In genomic region chr2:90490279-90491046, GRCm38 (mm10) we compare ENCODE assay signal across 9 mouse cellular contexts.
DNase-seq lines count a peak whose midpoint lies in the region; ATAC-seq and TF ChIP-seq lines count a peak whose summit lies in the region.
"Had no signal": no experiment of that assay in that cellular context is flagged by ENCODE, and none has a peak within 500 bp of the region (broad histone marks: within the 10 kb centered on the region; RNA-seq: fewer than 3 reads in every experiment).

No protein-coding gene starts in this region.

- no peak overlapping the region for H3K27ac ChIP-seq in forebrain, postnatal 0 days (ENCODE audit: low read depth, low read length)
- no peak overlapping the region for H3K27ac ChIP-seq in forebrain, embryonic 11.5 days (ENCODE audit: low read depth, low read length)
- H3K27ac ChIP-seq in midbrain, embryonic 14.5 days (replicated peaks; ENCODE audit: low read depth, low read length) = no peak overlapping the region

- H3K9me3 ChIP-seq in forebrain, postnatal 0 days (ENCODE audit: low read length) = no peaks in the 10 kb centered on the region
- H3K9me3 ChIP-seq in forebrain, embryonic 11.5 days (ENCODE audit: control insufficient read depth, low read length) = no peaks in the 10 kb centered on the region
- H3K9me3 ChIP-seq in midbrain, embryonic 14.5 days (ENCODE audit: control insufficient read depth, low read length) = no peaks in the 10 kb centered on the region

- no peak overlapping the region for H3K9ac ChIP-seq in forebrain, postnatal 0 days
- no peak overlapping the region for H3K9ac ChIP-seq in forebrain, embryonic 11.5 days (ENCODE audit: low read length)
- no peak overlapping the region for H3K9ac ChIP-seq in midbrain, embryonic 14.5 days (replicated peaks; ENCODE audit: low read length)

- WGBS in forebrain, postnatal 0 days = 40% methylated on average over 13 of the region's 13 CpGs
- WGBS in forebrain, embryonic 11.5 days = 46% methylated on average over 13 of the region's 13 CpGs
- WGBS in midbrain, embryonic 14.5 days = 40% methylated on average over 13 of the region's 13 CpGs

- no peaks in the 10 kb centered on the region for H3K36me3 ChIP-seq in forebrain, postnatal 0 days (ENCODE audit: insufficient read depth)
- no peaks in the 10 kb centered on the region for H3K36me3 ChIP-seq in forebrain, embryonic 11.5 days (ENCODE audit: control insufficient read depth, insufficient read depth, low read length)
- no peaks in the 10 kb centered on the region for H3K36me3 ChIP-seq in midbrain, embryonic 14.5 days (ENCODE audit: control insufficient read depth, insufficient read depth, low read length)

- no peak overlapping the region for H3K4me3 ChIP-seq in forebrain, postnatal 0 days (ENCODE audit: low read depth, low read length)
- H3K4me3 ChIP-seq in forebrain, embryonic 11.5 days (ENCODE audit: low read depth, low read length) = no peak overlapping the region
- H3K4me3 ChIP-seq in midbrain, embryonic 14.5 days (replicated peaks; ENCODE audit: low read depth, low read length) = no peak overlapping the region
- H3K4me3 ChIP-seq: erythroblast, embryonic 14.5 days had no signal

- H3K4me2 ChIP-seq in forebrain, postnatal 0 days (ENCODE audit: low read depth) = no peak overlapping the region
- no peak overlapping the region for H3K4me2 ChIP-seq in forebrain, embryonic 11.5 days (ENCODE audit: low read depth, low read length, severe bottlenecking)
- no peak overlapping the region for H3K4me2 ChIP-seq in midbrain, embryonic 14.5 days (ENCODE audit: low read length)

- no peak; the same call in 1 of the 2 replicates for ATAC-seq in forebrain, postnatal 0 days
- no peak for ATAC-seq in forebrain, embryonic 11.5 days (replicated peaks; ENCODE audit: low FRiP score)
- peak; percentile 31; the same call in 1 of the 2 replicates for ATAC-seq in midbrain, embryonic 14.5 days (ENCODE audit: low FRiP score, low TSS enrichment)

- TF ChIP-seq CTCF in forebrain, postnatal 0 days (IDR thresholded peaks at IDR 0.05; ENCODE audit: low read depth) = no peak

- H3K27me3 ChIP-seq in forebrain, postnatal 0 days (ENCODE audit: insufficient read depth, low read length) = no peaks in the 10 kb centered on the region
- H3K27me3 ChIP-seq in forebrain, embryonic 11.5 days (ENCODE audit: control insufficient read depth, insufficient read depth, low read length) = no peaks in the 10 kb centered on the region
- no peaks in the 10 kb centered on the region for H3K27me3 ChIP-seq in midbrain, embryonic 14.5 days (ENCODE audit: control insufficient read depth, insufficient read depth, low read length)

- H3K4me1 ChIP-seq in forebrain, postnatal 0 days (ENCODE audit: insufficient read depth) = 0 out of 2 replicates have a peak, but pooled peaks cover 4% of the 10 kb centered on the region
- peaks cover 2% of the 10 kb centered on the region; the same call in 1 of the 2 replicates for H3K4me1 ChIP-seq in forebrain, embryonic 11.5 days (replicated peaks; ENCODE audit: control insufficient read depth, insufficient read depth, low read length)
- H3K4me1 ChIP-seq in midbrain, embryonic 14.5 days (ENCODE audit: control insufficient read depth, insufficient read depth, low read length) = peaks cover 4% of the 10 kb centered on the region; the same call in 1 of the 2 replicates

- peak; percentile 35 for DNase-seq in forebrain, postnatal 0 days
- no peak for DNase-seq in forebrain, embryonic 11.5 days (ENCODE audit: low spot score)
- DNase-seq in A20 (ENCODE audit: low read depth, low spot score) = peak; percentile 54
- DNase-seq in cerebellum, postnatal 36 days = peak; percentile 49 to 64
- peak; percentile 63 for DNase-seq in midbrain, embryonic 14.5 days
- DNase-seq in gastrocnemius, postnatal 4 days (ENCODE audit: low spot score in 2 of 2) = no peak
- no peak for DNase-seq in layer of hippocampus, adult 9-10 months (ENCODE audit: low spot score)
- DNase-seq in c-Kit-positive CD71-positive TER-119-positive erythroid progenitor cells, embryonic 14.5 days (ENCODE audit: low spot score) = no peak

Comparison
In these comparisons a context has a peak if more than half of its experiments do, and no peak if none do; other contexts are left out.
1. DNase-seq: peak in forebrain, postnatal 0 days (single experiment), A20 (single experiment), cerebellum, postnatal 36 days (2 of 2) and midbrain, embryonic 14.5 days (single experiment); none in forebrain, embryonic 11.5 days (single experiment), gastrocnemius, postnatal 4 days (0 of 2), layer of hippocampus, adult 9-10 months (single experiment) and c-Kit-positive CD71-positive TER-119-positive erythroid progenitor cells, embryonic 14.5 days (single experiment).